Mouse (Mus musculus): ENCODE results near the gene Irx6. TPM values are rescaled to one million over a fixed set of nuclear protein-coding genes. Genes with fewer than 3 reads are reported as not detected.

Gene Irx6
- 0.07 TPM in 1 of 2 replicates, not detected in the other for polyA plus RNA-seq (2012; ENCODE audit: low replicate concordance)

GRCm38 (mm10) chr8:92674244-92675128 lies at the start of gene Irx6:
Gene Irx6, plus strand, starts transcription at chr8:92674288.

Other genes starting within 250 kb of the Irx6 start
- gene Mmp2, start 153.0 kb downstream of the Irx6 start, polyA plus RNA-seq (2012; ENCODE audit: low replicate concordance), result 0.19 TPM in 1 of 2 replicates, not detected in the other
- gene Lpcat2, start 181.1 kb downstream of the Irx6 start, polyA plus RNA-seq (2012; ENCODE audit: low replicate concordance), result 4.4 and 15.4 TPM in 2 replicates
- gene Capns2, start 227.1 kb downstream of the Irx6 start, polyA plus RNA-seq (2012; ENCODE audit: low replicate concordance), result 0.47 and 0.80 TPM in 2 replicates

Measured in hematopoietic multipotent progenitor cell, adult 10-12 weeks (in vitro differentiated cells).